Mouse (Mus musculus): ENCODE data around the gene Gm20905.
"Not testable (repeated sequence)": the region's sequence is repeated elsewhere in the genome, so short reads cannot be mapped to it uniquely, and the experiment has no call there.

Gene Gm20905

GRCm38 (mm10) chrY:37259503-37259902, at the start of gene Gm20905:
Gm20905 (minus strand) TSS chrY:37259603.
- DNase-seq (ENCODE audit: low read depth, low spot score) = not testable (repeated sequence)

Measured in R1 (cell line).